Mouse (Mus musculus): ENCODE measurements around the gene Zfp710.
"Not testable (repeated sequence)": the region's sequence is repeated elsewhere in the genome, so short reads cannot be mapped to it uniquely, and the experiment has no call there.

GRCm38 (mm10) chr7:80131315-80131714 is 106.7 kb downstream of the Zfp710 start:
- TF ChIP-seq CTCF (IDR thresholded peaks at IDR 0.05; ENCODE audit: borderline replicate concordance, insufficient read depth, low read length); POLR2A (IDR thresholded peaks at IDR 0.05; ENCODE audit: low read depth, low read length): not testable (repeated sequence)
